Mouse (Mus musculus): ENCODE results near the gene Pnp2. TPM values are rescaled to one million over a fixed set of nuclear protein-coding genes. Genes with fewer than 3 reads are reported as not detected.
"Not testable (repeated sequence)": the region's sequence is repeated elsewhere in the genome, so short reads cannot be mapped to it uniquely, and the experiment has no call there.

Gene Pnp2
- polyA plus RNA-seq, 1 experiment = 1.0 TPM

DNA sequence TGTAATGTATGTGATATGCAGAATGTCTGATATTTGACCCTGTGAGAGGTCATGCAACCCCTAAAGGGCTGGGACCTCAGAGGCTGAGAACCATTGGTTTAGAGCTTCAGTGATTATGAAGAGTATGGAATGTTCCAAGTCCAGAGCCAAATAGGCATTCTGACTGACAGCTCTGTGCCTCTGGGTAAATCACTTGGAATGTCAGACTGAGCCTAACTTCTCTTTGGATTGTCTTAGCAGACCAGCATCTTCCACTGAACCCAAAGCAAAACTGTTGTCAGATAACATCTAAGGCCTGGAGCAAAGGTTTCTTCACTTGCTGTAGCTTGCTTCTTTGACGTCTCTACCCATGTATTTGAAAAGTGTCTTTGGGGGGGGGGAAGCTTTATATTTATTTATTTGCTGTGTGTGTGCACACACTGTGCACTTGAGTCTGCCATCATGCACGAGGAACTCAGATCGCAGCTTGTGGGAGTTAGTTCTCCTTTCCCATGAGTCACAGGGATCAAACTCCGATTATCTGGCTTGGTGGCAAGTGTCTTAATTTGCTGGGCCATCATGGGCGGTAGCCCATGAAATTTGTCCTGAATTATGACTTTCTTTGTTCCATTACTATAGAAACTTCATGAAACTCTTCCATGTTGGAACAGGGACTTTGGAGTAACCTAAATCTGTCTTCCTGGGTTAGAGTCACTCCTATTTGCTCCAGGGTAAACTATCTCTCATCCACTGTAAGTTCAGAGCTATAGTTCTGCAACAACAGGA lies 12.6 kb downstream of the Pnp2 start:
- WGBS = 66% methylated on average over 5 of the region's 5 CpGs
- Histone ChIP-seq H3K27me3 (ENCODE audit: control insufficient read depth, insufficient read depth, low read length) (no peaks in the 10 kb centered on the region), H3K27ac (ENCODE audit: insufficient read depth, low read length) (no peak overlapping the region), H3K4me1 (ENCODE audit: control insufficient read depth, insufficient read depth, low read length) (no peaks in the 10 kb centered on the region; the same call in 1 of the 2 replicates), H3K4me3 (replicated peaks; ENCODE audit: insufficient read depth, low read depth, low read length) (no peak overlapping the region)
- TF ChIP-seq CTCF (IDR thresholded peaks at IDR 0.05; ENCODE audit: borderline replicate concordance, insufficient read depth, low read depth, low read length) (no peak), POLR2A (IDR thresholded peaks at IDR 0.05; ENCODE audit: borderline replicate concordance, insufficient read depth, low read length) (no peak)
- no peak for DNase-seq

DNA sequence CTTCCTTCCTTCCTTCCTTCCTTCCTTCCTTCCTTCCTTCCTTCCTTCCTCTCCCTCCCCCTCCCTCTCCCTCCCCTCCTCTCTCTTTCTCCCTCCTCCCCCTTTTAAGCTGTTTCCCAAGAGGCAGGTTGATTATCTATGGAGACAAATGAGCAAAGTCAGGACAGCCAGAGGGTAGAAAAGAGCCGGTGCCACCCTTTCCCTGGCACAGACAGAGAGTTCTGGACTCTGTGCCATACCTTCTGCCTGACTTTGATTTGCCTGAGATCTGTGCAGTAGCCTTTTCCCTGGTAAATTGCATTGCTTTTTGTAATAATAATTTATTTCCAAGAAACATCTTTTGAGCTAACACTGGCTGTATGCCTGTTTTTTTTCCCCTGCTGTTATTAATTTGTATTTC lies 13.2 kb downstream of the Pnp2 start:
- TF ChIP-seq CTCF (IDR thresholded peaks at IDR 0.05; ENCODE audit: borderline replicate concordance, insufficient read depth, low read depth, low read length) (no peak), POLR2A (IDR thresholded peaks at IDR 0.05; ENCODE audit: borderline replicate concordance, insufficient read depth, low read length) (no peak)
- H3K27ac ChIP-seq (ENCODE audit: insufficient read depth, low read length) = no peak overlapping the region
- peak in 1 of 2 experiments; percentile 3 for DNase-seq
- WGBS = 0% methylated on average over 1 of the region's 1 CpGs
- H3K4me1 ChIP-seq (ENCODE audit: control insufficient read depth, insufficient read depth, low read length) = no peaks in the 10 kb centered on the region; the same call in 1 of the 2 replicates
- H3K4me3 ChIP-seq (replicated peaks; ENCODE audit: insufficient read depth, low read depth, low read length) = no peak overlapping the region
- no peaks in the 10 kb centered on the region for H3K27me3 ChIP-seq (ENCODE audit: control insufficient read depth, insufficient read depth, low read length)

DNA sequence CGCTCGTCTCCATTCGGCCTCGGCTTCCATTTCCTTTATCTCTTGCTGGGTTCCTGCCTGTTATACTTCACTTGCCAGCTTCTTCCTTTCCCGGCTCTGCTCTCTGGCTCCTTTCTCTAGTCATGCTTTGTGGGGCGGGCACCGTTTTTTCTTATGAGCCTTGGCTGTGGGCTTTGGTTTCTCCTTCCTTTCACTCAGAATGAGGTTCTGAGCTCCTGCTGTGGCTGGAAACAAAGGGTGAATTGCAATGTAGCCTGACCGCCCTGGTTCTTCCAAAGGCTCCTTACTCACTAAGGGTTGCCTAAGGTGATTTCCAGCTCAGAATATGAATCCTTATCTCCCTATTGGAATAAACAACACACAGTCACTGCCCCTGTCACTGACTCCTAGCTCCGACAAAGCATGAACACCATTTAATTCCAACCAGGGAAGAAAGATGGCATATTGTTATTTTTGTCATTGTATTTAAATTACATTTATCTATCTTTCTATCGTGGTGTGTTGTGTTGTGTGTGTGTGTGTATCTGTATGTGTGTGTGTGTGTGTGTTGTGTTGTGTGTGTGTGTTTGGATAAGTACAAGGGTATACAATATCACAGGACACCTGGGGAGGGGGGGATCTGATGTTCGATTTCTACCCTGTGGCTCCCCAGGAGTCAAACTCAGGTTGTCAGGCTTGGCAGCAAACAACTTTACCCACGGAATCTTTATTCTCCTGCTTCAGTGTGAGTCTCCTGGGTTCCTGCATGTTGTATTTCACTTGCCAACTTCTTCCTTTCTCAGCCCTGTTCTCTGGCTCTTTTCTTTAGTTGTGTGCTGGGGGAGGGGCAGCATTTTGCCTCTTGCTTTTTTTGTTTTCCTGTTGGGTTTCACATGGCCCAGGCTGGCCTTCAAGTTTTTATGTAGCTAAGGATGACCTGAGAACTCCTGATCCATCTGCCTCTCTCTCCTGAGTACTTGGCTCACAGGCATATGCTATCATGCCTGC lies 14.1 kb downstream of the Pnp2 start:
- no peak overlapping the region for H3K4me3 ChIP-seq (replicated peaks; ENCODE audit: insufficient read depth, low read depth, low read length)
- no peaks in the 10 kb centered on the region; the same call in 1 of the 2 replicates for H3K4me1 ChIP-seq (ENCODE audit: control insufficient read depth, insufficient read depth, low read length)
- H3K27me3 ChIP-seq (ENCODE audit: control insufficient read depth, insufficient read depth, low read length) = no peaks in the 10 kb centered on the region
- peak overlapping the region; percentile 47; the same call in 1 of the 2 replicates for H3K27ac ChIP-seq (ENCODE audit: insufficient read depth, low read length)
- peak; percentile 29 to 51 for DNase-seq
- TF ChIP-seq CTCF (IDR thresholded peaks at IDR 0.05; ENCODE audit: borderline replicate concordance, insufficient read depth, low read depth, low read length) = no peak
- no peak for TF ChIP-seq POLR2A (IDR thresholded peaks at IDR 0.05; ENCODE audit: borderline replicate concordance, insufficient read depth, low read length)
- 12% methylated on average over 12 of the region's 12 CpGs for WGBS

DNA sequence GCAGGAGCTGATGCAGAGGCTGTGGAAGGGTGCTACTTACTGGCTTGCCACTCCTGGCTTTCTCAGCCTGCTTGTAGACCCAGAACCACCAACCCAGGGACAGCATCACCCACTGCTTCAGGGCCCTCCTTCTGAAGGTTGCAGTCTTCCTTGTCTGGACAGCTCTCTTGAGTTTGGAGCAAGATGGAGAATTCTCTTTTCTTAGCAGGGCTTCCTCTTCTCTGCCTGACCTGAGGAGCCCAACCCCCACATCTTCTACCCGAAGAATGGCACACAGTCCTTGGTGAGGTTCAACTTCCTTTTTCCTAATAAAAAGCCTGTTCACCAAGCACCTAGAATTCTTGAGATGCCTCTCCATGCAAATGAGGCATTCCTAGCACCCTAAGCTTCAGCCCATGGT lies 15.0 kb downstream of the Pnp2 start:
- 92% methylated on average over 1 of the region's 1 CpGs for WGBS
- DNase-seq = no peak
- Histone ChIP-seq H3K4me3 (replicated peaks; ENCODE audit: insufficient read depth, low read depth, low read length) (no peak overlapping the region), H3K4me1 (ENCODE audit: control insufficient read depth, insufficient read depth, low read length) (no peaks in the 10 kb centered on the region; the same call in 1 of the 2 replicates), H3K27me3 (ENCODE audit: control insufficient read depth, insufficient read depth, low read length) (no peaks in the 10 kb centered on the region), H3K27ac (ENCODE audit: insufficient read depth, low read length) (no peak overlapping the region; the same call in 1 of the 2 replicates)
- TF ChIP-seq CTCF (IDR thresholded peaks at IDR 0.05; ENCODE audit: borderline replicate concordance, insufficient read depth, low read depth, low read length) (no peak), POLR2A (IDR thresholded peaks at IDR 0.05; ENCODE audit: borderline replicate concordance, insufficient read depth, low read length) (no peak)

DNA sequence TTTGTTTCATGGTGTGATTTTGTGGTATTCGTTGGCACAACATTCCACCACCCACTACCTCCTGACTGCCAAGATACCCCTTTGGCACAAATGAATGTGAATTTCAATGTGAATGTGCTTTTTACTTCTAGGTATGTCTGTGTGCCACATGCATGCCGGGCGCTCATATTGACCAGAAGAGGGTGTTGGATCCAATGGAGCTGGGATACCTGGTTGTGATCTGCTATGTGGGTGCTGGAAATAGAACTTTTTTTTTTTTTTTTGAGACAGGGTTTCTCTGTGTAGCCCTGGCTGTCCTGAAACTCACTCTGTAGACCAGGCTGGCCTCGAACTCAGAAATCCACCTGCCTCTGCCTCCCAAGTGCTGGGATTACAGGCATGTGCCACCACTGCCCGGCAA lies 17.3 kb downstream of the Pnp2 start:
- not testable (repeated sequence) for H3K4me1 ChIP-seq (ENCODE audit: control insufficient read depth, insufficient read depth, low read length); H3K27ac ChIP-seq (ENCODE audit: insufficient read depth, low read length); H3K27me3 ChIP-seq (ENCODE audit: control insufficient read depth, insufficient read depth, low read length); DNase-seq; H3K4me3 ChIP-seq (replicated peaks; ENCODE audit: insufficient read depth, low read depth, low read length)
- WGBS = 91% methylated on average over 5 of the region's 5 CpGs

DNA sequence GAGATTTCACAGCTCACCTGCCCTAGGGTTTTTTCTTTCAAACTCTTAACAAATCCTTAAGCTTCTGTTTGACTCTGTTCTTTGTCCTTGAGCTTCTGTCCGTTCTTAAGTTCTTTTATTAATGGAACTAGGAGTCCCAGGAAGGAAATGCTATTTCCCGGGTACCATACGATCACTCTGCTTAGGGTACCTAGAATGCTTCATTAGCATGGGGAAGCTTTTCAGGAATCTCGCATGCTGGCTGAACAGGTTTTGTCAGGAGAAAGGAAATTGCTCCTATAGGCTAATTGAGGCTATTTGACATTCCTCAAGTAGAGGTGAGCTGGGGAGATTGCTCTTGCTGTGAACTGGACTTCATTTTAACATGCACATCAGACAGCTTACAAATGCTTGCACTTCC lies 17.9 kb downstream of the Pnp2 start:
- WGBS = 75% methylated on average over 4 of the region's 4 CpGs
- Histone ChIP-seq H3K4me3 (replicated peaks; ENCODE audit: insufficient read depth, low read depth, low read length) (no peak overlapping the region), H3K27me3 (ENCODE audit: control insufficient read depth, insufficient read depth, low read length) (no peaks in the 10 kb centered on the region), H3K27ac (ENCODE audit: insufficient read depth, low read length) (no peak overlapping the region), H3K4me1 (ENCODE audit: control insufficient read depth, insufficient read depth, low read length) (no peaks in the 10 kb centered on the region; the same call in 1 of the 2 replicates)
- TF ChIP-seq CTCF (IDR thresholded peaks at IDR 0.05; ENCODE audit: borderline replicate concordance, insufficient read depth, low read depth, low read length) (no peak), POLR2A (IDR thresholded peaks at IDR 0.05; ENCODE audit: borderline replicate concordance, insufficient read depth, low read length) (no peak)
- DNase-seq = no peak

DNA sequence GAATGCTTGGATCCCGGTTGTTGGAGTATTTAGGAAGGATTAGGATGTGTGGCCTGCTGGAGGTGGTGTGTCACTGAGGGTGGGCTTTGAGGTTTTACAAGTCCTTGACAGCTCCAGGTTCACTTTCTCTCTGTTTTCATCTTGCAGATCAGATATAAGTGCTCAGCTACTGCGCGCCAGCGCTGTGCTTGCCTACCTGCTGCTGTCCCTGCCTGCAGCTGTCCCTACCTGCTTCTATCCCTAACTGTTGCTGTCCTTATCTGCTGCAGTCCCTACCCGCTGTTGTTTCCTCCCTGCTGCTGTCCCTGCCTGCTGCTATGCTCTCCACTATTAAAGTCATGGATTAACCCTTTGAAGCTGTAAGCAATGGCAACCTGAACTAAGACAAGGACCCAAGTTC lies 19.2 kb downstream of the Pnp2 start:
- 70% methylated on average over 5 of the region's 5 CpGs for WGBS
- H3K27me3 ChIP-seq (ENCODE audit: control insufficient read depth, insufficient read depth, low read length) = no peaks in the 10 kb centered on the region
- DNase-seq = no peak
- no peak overlapping the region for H3K27ac ChIP-seq (ENCODE audit: insufficient read depth, low read length)
- H3K4me1 ChIP-seq (ENCODE audit: control insufficient read depth, insufficient read depth, low read length) = no peaks in the 10 kb centered on the region
- no peak for TF ChIP-seq POLR2A (IDR thresholded peaks at IDR 0.05; ENCODE audit: borderline replicate concordance, insufficient read depth, low read length)
- no peak for TF ChIP-seq CTCF (IDR thresholded peaks at IDR 0.05; ENCODE audit: borderline replicate concordance, insufficient read depth, low read depth, low read length)
- H3K4me3 ChIP-seq (replicated peaks; ENCODE audit: insufficient read depth, low read depth, low read length) = no peak overlapping the region

All from cerebellum, adult 2 months (tissue).